In the genomic region with DNA sequence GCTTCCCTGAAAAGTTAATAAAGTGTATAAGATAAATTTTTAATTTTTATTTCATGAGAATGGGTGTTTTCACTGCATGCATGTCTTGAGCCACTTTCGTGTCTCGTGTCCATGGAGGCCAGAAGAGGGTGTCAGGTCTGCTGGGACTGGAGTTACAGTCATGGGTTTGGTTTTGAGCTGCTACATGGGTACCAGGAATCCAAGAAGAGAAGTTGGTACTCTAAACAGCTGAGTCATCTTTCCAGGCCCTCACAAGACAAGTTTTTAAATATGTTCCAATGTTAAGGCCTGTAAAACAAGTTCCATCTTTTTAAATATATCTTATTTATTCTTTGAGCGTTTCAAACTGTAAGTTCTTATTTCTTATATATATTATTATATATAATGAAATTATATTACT, we compare ENCODE assay signal across 18 mouse cellular contexts.
"Had no signal": no experiment of that assay in that cellular context is flagged by ENCODE, and none has a peak within 500 bp of the region (broad histone marks: within the 10 kb centered on the region; RNA-seq: fewer than 3 reads in every experiment).

No protein-coding gene starts in this region.

- DNase-seq: lung, adult 2 months; lung, postnatal 14 days; lung, postnatal 4 days; midbrain, embryonic 14.5 days; retina, postnatal 1 day; right cerebral cortex, adult 18-20 months; right cerebral cortex, postnatal 25 days; right cerebral cortex, postnatal 4 days; spleen, adult 18-20 months; thymus, adult 18-20 months; thymus, postnatal 25 days; thymus, postnatal 4 days had no signal

- H3K4me3 ChIP-seq: lung, embryonic 15.5 days; midbrain, embryonic 10.5 days; midbrain, embryonic 12.5 days; myocyte; neural tube, embryonic 13.5 days; neural tube, embryonic 15.5 days had no signal

- H3K27ac ChIP-seq: lung, embryonic 15.5 days; midbrain, embryonic 10.5 days; midbrain, embryonic 12.5 days; neural tube, embryonic 13.5 days; neural tube, embryonic 15.5 days had no signal

- H3K4me1 ChIP-seq: lung, embryonic 15.5 days; midbrain, embryonic 10.5 days; midbrain, embryonic 12.5 days; neural tube, embryonic 13.5 days; neural tube, embryonic 15.5 days had no signal

- H3K9ac ChIP-seq: lung, embryonic 15.5 days; midbrain, embryonic 12.5 days; neural tube, embryonic 13.5 days; neural tube, embryonic 15.5 days had no signal

- H3K36me3 ChIP-seq: lung, embryonic 15.5 days; midbrain, embryonic 10.5 days; midbrain, embryonic 12.5 days; neural tube, embryonic 13.5 days; neural tube, embryonic 15.5 days had no signal

- H3K4me2 ChIP-seq: lung, embryonic 15.5 days; midbrain, embryonic 12.5 days; neural tube, embryonic 13.5 days; neural tube, embryonic 15.5 days had no signal

- H3K9me3 ChIP-seq: lung, embryonic 15.5 days; midbrain, embryonic 10.5 days; midbrain, embryonic 12.5 days; neural tube, embryonic 13.5 days; neural tube, embryonic 15.5 days had no signal

- H3K27me3 ChIP-seq: lung, embryonic 15.5 days; midbrain, embryonic 12.5 days; neural tube, embryonic 13.5 days; neural tube, embryonic 15.5 days had no signal
